16 mouse cellular contexts compared by ENCODE assay signal in genomic region chr6:55455641-55456040, GRCm38 (mm10). TPM values are rescaled to one million over a fixed set of nuclear protein-coding genes. Genes with fewer than 3 reads are reported as not detected.
DNase-seq lines count a peak whose midpoint lies in the region; ATAC-seq and TF ChIP-seq lines count a peak whose summit lies in the region.
"Had no signal": no experiment of that assay in that cellular context is flagged by ENCODE, and none has a peak within 500 bp of the region (broad histone marks: within the 10 kb centered on the region; RNA-seq: fewer than 3 reads in every experiment).

No protein-coding gene starts in this region.

- DNase-seq in layer of hippocampus, adult 2 months (ENCODE audit: low spot score in 2 of 2) = no peak
- no peak for DNase-seq in layer of hippocampus, adult 8-10 months (ENCODE audit: low spot score in 2 of 2)
- peak; percentile 72 to 76 for DNase-seq in cerebellum, postnatal 25 days
- DNase-seq in urinary bladder, postnatal 25 days (ENCODE audit: low spot score) = no peak
- no peak for DNase-seq in urinary bladder, postnatal 14 days (ENCODE audit: low spot score)
- DNase-seq: adrenal gland, postnatal 36 days; gastrocnemius, postnatal 25 days; heart, postnatal 36 days; kidney, adult 2 months; kidney, postnatal 36 days had no signal

- H3K27me3 ChIP-seq in hindbrain, embryonic 16.5 days (replicated peaks; ENCODE audit: control insufficient read depth, insufficient read depth, low read length) = no peaks in the 10 kb centered on the region
- H3K27me3 ChIP-seq in neural tube, embryonic 15.5 days (replicated peaks) = no peaks in the 10 kb centered on the region

- H3K4me2 ChIP-seq in hindbrain, embryonic 16.5 days (ENCODE audit: low read length) = peak overlapping the region; percentile 56
- H3K4me2 ChIP-seq in neural tube, embryonic 15.5 days = peak overlapping the region; percentile 83
- H3K4me2 ChIP-seq: heart, embryonic 12.5 days; liver, embryonic 12.5 days had no signal

- no peak for ATAC-seq in hindbrain, embryonic 16.5 days
- ATAC-seq in neural tube, embryonic 15.5 days (ENCODE audit: low FRiP score) = no peak
- no peak for ATAC-seq in erythroblast, adult 5-6 weeks (replicated peaks; ENCODE audit: low FRiP score, poor library complexity, severe bottlenecking)
- ATAC-seq: liver, embryonic 12.5 days had no signal

- H3K4me3 ChIP-seq in layer of hippocampus, adult 2 months = peak overlapping the region; percentile 83
- H3K4me3 ChIP-seq in hindbrain, embryonic 16.5 days (ENCODE audit: low read length) = peak overlapping the region; percentile 3; the same call in 1 of the 2 replicates
- H3K4me3 ChIP-seq in neural tube, embryonic 15.5 days (replicated peaks) = 0 out of 2 replicates have a peak overlapping the region, but pooled peaks have one; percentile 1
- H3K4me3 ChIP-seq: heart, embryonic 12.5 days; limb, embryonic 10.5 days; liver, embryonic 12.5 days had no signal

- no peaks in the 10 kb centered on the region for H3K36me3 ChIP-seq in hindbrain, embryonic 16.5 days (ENCODE audit: control insufficient read depth, insufficient read depth, low read length)
- 0 out of 2 replicates have a peak, but pooled peaks cover 4% of the 10 kb centered on the region for H3K36me3 ChIP-seq in neural tube, embryonic 15.5 days
- H3K36me3 ChIP-seq: heart, embryonic 12.5 days; limb, embryonic 10.5 days; liver, embryonic 12.5 days had no signal

- no peak overlapping the region for H3K9ac ChIP-seq in hindbrain, embryonic 16.5 days (ENCODE audit: low read depth, low read length)
- 0 out of 2 replicates have a peak overlapping the region, but pooled peaks have one; percentile 4 for H3K9ac ChIP-seq in neural tube, embryonic 15.5 days (replicated peaks)
- H3K9ac ChIP-seq: heart, embryonic 12.5 days; liver, embryonic 12.5 days had no signal

- peak overlapping the region; percentile 74 for H3K27ac ChIP-seq in layer of hippocampus, adult 2 months
- no peak overlapping the region for H3K27ac ChIP-seq in hindbrain, embryonic 16.5 days (ENCODE audit: low read depth, low read length)
- H3K27ac ChIP-seq in neural tube, embryonic 15.5 days (replicated peaks) = no peak overlapping the region
- H3K27ac ChIP-seq: limb, embryonic 10.5 days; liver, embryonic 12.5 days had no signal

- no peak for TF ChIP-seq CTCF in layer of hippocampus, adult 2 months (conservative IDR thresholded peaks at IDR 0.05)

- 86% methylated on average over 5 of the region's 5 CpGs for WGBS in hindbrain, embryonic 16.5 days
- 78% methylated on average over 5 of the region's 5 CpGs for WGBS in neural tube, embryonic 15.5 days

- H3K9me3 ChIP-seq in hindbrain, embryonic 16.5 days (ENCODE audit: control insufficient read depth, low read length) = no peaks in the 10 kb centered on the region
- H3K9me3 ChIP-seq in neural tube, embryonic 15.5 days (replicated peaks) = no peaks in the 10 kb centered on the region
- H3K9me3 ChIP-seq: heart, embryonic 12.5 days; limb, embryonic 10.5 days; liver, embryonic 12.5 days had no signal

- H3K4me1 ChIP-seq in hindbrain, embryonic 16.5 days (ENCODE audit: control insufficient read depth, insufficient read depth, low read depth, low read length) = peaks cover 55% of the 10 kb centered on the region
- peaks cover 83% of the 10 kb centered on the region for H3K4me1 ChIP-seq in neural tube, embryonic 15.5 days
- H3K4me1 ChIP-seq: liver, embryonic 12.5 days had no signal

RNA-seq across cellular contexts. Expression of gene Adcyap1r1, which starts 3.9 kb away (rescaled TPM):
- total RNA-seq in layer of hippocampus, adult 2 months (2021) = 100 to 1,000 TPM; 146 to 148 TPM
- total RNA-seq in layer of hippocampus, adult 8-10 months (2022) = 100 to 1,000 TPM; 130 to 163 (median 141) TPM
- 67.1 and 74.8 TPM in 2 replicates for polyA plus RNA-seq in hindbrain, embryonic 16.5 days (2015; fragmentation: Nextera tagmentation; extraction: Ambion mirVana)
- 51.1 and 55.5 TPM in 2 replicates for polyA plus RNA-seq in neural tube, embryonic 15.5 days (2015; fragmentation: Nextera tagmentation; extraction: Ambion mirVana)
- total RNA-seq in erythroblast, adult 5-6 weeks (2015; ENCODE audit: low replicate concordance) = 0.19 TPM in 1 of 2 replicates, not detected in the other
- total RNA-seq in erythroblast, adult 5-6 weeks (2017; ENCODE audit: low replicate concordance) = 0.09 TPM in 1 of 2 replicates, not detected in the other

Comparison
In these comparisons a context has a peak if more than half of its experiments do, and no peak if none do; other contexts are left out.
1. DNase-seq: peak in cerebellum, postnatal 25 days (2 of 2); none in layer of hippocampus, adult 2 months (0 of 2), layer of hippocampus, adult 8-10 months (0 of 2), urinary bladder, postnatal 25 days (single experiment) and urinary bladder, postnatal 14 days (single experiment).
2. H3K4me3 ChIP-seq: peak in every context shown above with its lines; median percentile 83 in layer of hippocampus, adult 2 months; 3 in hindbrain, embryonic 16.5 days; 1 in neural tube, embryonic 15.5 days.
3. RNA of gene Adcyap1r1, which starts 3.9 kb away (total RNA-seq): 130 to 163 TPM in layer of hippocampus, adult 8-10 months and 146 to 148 TPM in layer of hippocampus, adult 2 months; 0.09 to 0.19 TPM in erythroblast, adult 5-6 weeks; every median in the first group is over 100 times any median in the second.